Mouse (Mus musculus) stomach, embryonic 15.5 days (tissue): Measurements from ENCODE around the gene Mmp23. TPM values are rescaled to one million over a fixed set of nuclear protein-coding genes. Genes with fewer than 3 reads are reported as not detected.

Source experiments
- ATAC-seq: fragments of 200-750 bp; cut with Nextera tagmentation; 2 replicates; pipeline ENCODE4 v1.8.0; 2017; ENCODE audit warnings: low read depth, moderate number of reproducible peaks, moderate TSS enrichment; ENCODE audit not compliant: insufficient read depth, low FRiP score
- H3K27ac ChIP-seq: fragments of 300-500 bp; sonication (generic); 2 replicates; pipeline ENCODE4 v1.5.1; 2015; ENCODE audit warnings: mild to moderate bottlenecking, inconsistent platforms
- H3K27me3 ChIP-seq: fragments of 300-500 bp; sonication (generic); replicated peaks from 2 replicates; pipeline ENCODE4 v1.6.1; 2015; ENCODE audit warnings: inconsistent platforms
- H3K36me3 ChIP-seq: fragments of 300-500 bp; sonication (generic); 2 replicates; pipeline ENCODE4 v1.6.1; 2015; ENCODE audit warnings: inconsistent platforms
- H3K4me1 ChIP-seq: fragments of 300-500 bp; sonication (generic); 2 replicates; pipeline ENCODE4 v1.6.1; 2015; ENCODE audit warnings: inconsistent platforms
- H3K4me2 ChIP-seq: fragments of 300-500 bp; sonication (generic); 2 replicates; pipeline ENCODE4 v1.6.1; 2015; ENCODE audit warnings: mild to moderate bottlenecking, inconsistent platforms
- H3K4me3 ChIP-seq: fragments of 300-500 bp; sonication (generic); replicated peaks from 2 replicates; pipeline ENCODE4 v1.5.1; 2015; ENCODE audit warnings: inconsistent platforms
- H3K9ac ChIP-seq: fragments of 300-500 bp; sonication (generic); 2 replicates; pipeline ENCODE4 v1.6.1; 2015; ENCODE audit warnings: inconsistent platforms
- H3K9me3 ChIP-seq: fragments of 300-500 bp; sonication (generic); 2 replicates; pipeline ENCODE4 v1.6.1; 2016; ENCODE audit warnings: inconsistent platforms
- WGBS: fragments of 180-500 bp; shearing (Covaris S2); methylation state at CpG from one replicate; pipeline ENCODE4 v1.1.7; 2015; 5-methylcytosine and 5-hydroxymethylcytosine counted together
- polyA plus RNA-seq: library from polyadenylated mRNA; unstranded; fragments of >200 nt; fragmentation: Nextera tagmentation; extraction: Ambion mirVana; gene quantifications from 2 replicates; pipeline ENCODE4 v1.2.1, GENCODE M21; 2015

The Mmp23 gene
- polyA plus RNA-seq, 1 experiment from 2014 or later = 42.0 TPM

- no peak overlapping the region for H3K27ac ChIP-seq
- H3K27me3 ChIP-seq = no peaks in the 10 kb centered on the region
- no peak overlapping the region for H3K4me3 ChIP-seq
- ATAC-seq = no peak
- no peaks in the 10 kb centered on the region for H3K4me1 ChIP-seq
- 86% methylated on average over 5 of the region's 5 CpGs for WGBS
- no peak overlapping the region for H3K9ac ChIP-seq
- H3K9me3 ChIP-seq = no peaks in the 10 kb centered on the region
- peaks cover 44% of the 10 kb centered on the region for H3K36me3 ChIP-seq
- no peak overlapping the region for H3K4me2 ChIP-seq
Observed at GRCm38 (mm10) chr4:155618321-155618720, 34.9 kb downstream of the Mmp23 start.

GRCm38 (mm10) chr4:155613264-155613663 is 39.9 kb downstream of the Mmp23 start:
- H3K4me3 ChIP-seq = no peak overlapping the region
- H3K9me3 ChIP-seq = no peaks in the 10 kb centered on the region
- peaks cover 66% of the 10 kb centered on the region for H3K36me3 ChIP-seq
- no peak overlapping the region for H3K4me2 ChIP-seq
- no peak overlapping the region for H3K9ac ChIP-seq
- H3K27me3 ChIP-seq = no peaks in the 10 kb centered on the region
- 89% methylated on average over 3 of the region's 3 CpGs for WGBS
- no peak for ATAC-seq
- no peaks in the 10 kb centered on the region for H3K4me1 ChIP-seq
- no peak overlapping the region for H3K27ac ChIP-seq

GRCm38 (mm10) chr4:155611860-155612259 is 41.3 kb downstream of the Mmp23 start:
- no peaks in the 10 kb centered on the region for H3K4me1 ChIP-seq
- peaks cover 52% of the 10 kb centered on the region for H3K36me3 ChIP-seq
- no peak overlapping the region for H3K27ac ChIP-seq
- 92% methylated on average over 3 of the region's 3 CpGs for WGBS
- H3K4me2 ChIP-seq = no peak overlapping the region
- H3K4me3 ChIP-seq = no peak overlapping the region
- H3K27me3 ChIP-seq = no peaks in the 10 kb centered on the region
- ATAC-seq = no peak
- no peak overlapping the region for H3K9ac ChIP-seq
- H3K9me3 ChIP-seq = no peaks in the 10 kb centered on the region

GRCm38 (mm10) chr4:155606825-155607224 is 46.4 kb downstream of the Mmp23 start:
- Histone ChIP-seq H3K27ac (no peak overlapping the region), H3K9ac (no peak overlapping the region), H3K4me1 (peaks cover 5% of the 10 kb centered on the region; the same call in 1 of the 2 replicates), H3K27me3 (no peaks in the 10 kb centered on the region), H3K4me3 (no peak overlapping the region), H3K9me3 (no peaks in the 10 kb centered on the region), H3K36me3 (peaks cover 22% of the 10 kb centered on the region), H3K4me2 (no peak overlapping the region)
- no peak for ATAC-seq
- WGBS = 70% methylated on average over 2 of the region's 2 CpGs

GRCm38 (mm10) chr4:155605132-155605531 is 48.1 kb downstream of the Mmp23 start:
- Histone ChIP-seq H3K9ac (no peak overlapping the region), H3K4me3 (no peak overlapping the region), H3K27ac (no peak overlapping the region), H3K4me2 (no peak overlapping the region), H3K4me1 (peaks cover 5% of the 10 kb centered on the region; the same call in 1 of the 2 replicates), H3K9me3 (no peaks in the 10 kb centered on the region), H3K36me3 (peaks cover 10% of the 10 kb centered on the region; the same call in 1 of the 2 replicates), H3K27me3 (no peaks in the 10 kb centered on the region)
- 81% methylated on average over 4 of the region's 4 CpGs for WGBS
- ATAC-seq = no peak

- Histone ChIP-seq H3K4me1 (peaks cover 5% of the 10 kb centered on the region; the same call in 1 of the 2 replicates), H3K27ac (no peak overlapping the region), H3K27me3 (no peaks in the 10 kb centered on the region), H3K4me3 (no peak overlapping the region), H3K9me3 (no peaks in the 10 kb centered on the region), H3K9ac (no peak overlapping the region), H3K4me2 (no peak overlapping the region), H3K36me3 (no peaks in the 10 kb centered on the region; the same call in 1 of the 2 replicates)
- 86% methylated on average over 6 of the region's 6 CpGs for WGBS
- ATAC-seq = no peak
Observed at GRCm38 (mm10) chr4:155603801-155604200, 49.4 kb downstream of the Mmp23 start.

- Histone ChIP-seq H3K4me1 (peaks cover 5% of the 10 kb centered on the region; the same call in 1 of the 2 replicates), H3K36me3 (no peaks in the 10 kb centered on the region; the same call in 1 of the 2 replicates), H3K27me3 (no peaks in the 10 kb centered on the region), H3K4me2 (peak overlapping the region; percentile 87), H3K4me3 (peak overlapping the region; percentile 95; the same call in 1 of the 2 replicates), H3K9me3 (no peaks in the 10 kb centered on the region), H3K27ac (no peak overlapping the region), H3K9ac (no peak overlapping the region)
- WGBS = 92% methylated on average over 1 of the region's 1 CpGs
- ATAC-seq = no peak
Observed at GRCm38 (mm10) chr4:155602753-155603152, 50.4 kb downstream of the Mmp23 start.

GRCm38 (mm10) chr4:155601997-155602456 is 51.2 kb downstream of the Mmp23 start:
- Histone ChIP-seq H3K4me1 (peaks cover 5% of the 10 kb centered on the region; the same call in 1 of the 2 replicates), H3K36me3 (no peaks in the 10 kb centered on the region; the same call in 1 of the 2 replicates), H3K27me3 (no peaks in the 10 kb centered on the region), H3K4me3 (peak overlapping the region; percentile 95), H3K9me3 (no peaks in the 10 kb centered on the region), H3K27ac (peak overlapping the region; percentile 99), H3K4me2 (peak overlapping the region; percentile 87), H3K9ac (peak overlapping the region; percentile 90)
- ATAC-seq = peak; percentile 28; the same call in 1 of the 2 replicates
- WGBS = under 1% methylated on average over 31 of the region's 31 CpGs

- no peaks in the 10 kb centered on the region for H3K27me3 ChIP-seq
- peak within 1 kb of the TSS; percentile 90 for H3K9ac ChIP-seq
- ATAC-seq = peak; percentile 95
- WGBS = under 1% methylated on average over 65 of the region's 65 CpGs
- H3K9me3 ChIP-seq = no peaks in the 10 kb centered on the region
- H3K4me2 ChIP-seq = peak within 1 kb of the TSS; percentile 87
- peaks cover 5% of the 10 kb centered on the region; the same call in 1 of the 2 replicates for H3K4me1 ChIP-seq
- peak within 1 kb of the TSS; percentile 95 for H3K4me3 ChIP-seq
- H3K36me3 ChIP-seq = no peaks in the 10 kb centered on the region; the same call in 1 of the 2 replicates
- H3K27ac ChIP-seq = peak within 1 kb of the TSS; percentile 99
Observed at GRCm38 (mm10) chr4:155601091-155601996, 51.8 kb downstream of the Mmp23 start, which contains the start of gene Slc35e2. Gene Slc35e2, plus strand, starts transcription at chr4:155601416.

Other genes with a start within 250 kb of the Mmp23 start
- 1.5 and 2.1 TPM in 2 replicates for gene Cfap74, start 244.2 kb downstream of the Mmp23 start, polyA plus RNA-seq
- 0.28 and 0.46 TPM in 2 replicates for gene Tmem52, start 184.3 kb downstream of the Mmp23 start, polyA plus RNA-seq
- 446 and 447 TPM in 2 replicates for gene Gnb1, start 162.0 kb downstream of the Mmp23 start, polyA plus RNA-seq
- gene Nadk, start 91.0 kb downstream of the Mmp23 start, polyA plus RNA-seq = 79.7 and 83.2 TPM in 2 replicates
- 6.9 and 7.9 TPM in 2 replicates for gene Slc35e2, start 52.0 kb downstream of the Mmp23 start, polyA plus RNA-seq
- 56.7 and 59.8 TPM in 2 replicates for gene Cdk11b, start 28.5 kb downstream of the Mmp23 start, polyA plus RNA-seq
- gene Gm10563, start 8.0 kb downstream of the Mmp23 start, polyA plus RNA-seq = not detected in 2 replicates
- gene Mib2, start 15.8 kb upstream of the Mmp23 start, polyA plus RNA-seq = 23.3 and 24.1 TPM in 2 replicates
- gene Fndc10, start 41.0 kb upstream of the Mmp23 start, polyA plus RNA-seq = 9.0 and 10.0 TPM in 2 replicates
- gene Ssu72, start 51.4 kb upstream of the Mmp23 start, polyA plus RNA-seq = 141 and 152 TPM in 2 replicates
- 0.80 and 0.85 TPM in 2 replicates for gene Tmem240, start 81.4 kb upstream of the Mmp23 start, polyA plus RNA-seq
- gene Atad3a, start 107.7 kb upstream of the Mmp23 start, polyA plus RNA-seq = 110 and 114 TPM in 2 replicates
- 27.6 and 28.2 TPM in 2 replicates for gene Vwa1, start 121.3 kb upstream of the Mmp23 start, polyA plus RNA-seq
- gene Tmem88b, start 132.5 kb upstream of the Mmp23 start, polyA plus RNA-seq = 0.55 and 0.89 TPM in 2 replicates
- 0.22 TPM in 1 of 2 replicates, not detected in the other for gene Ankrd65, start 137.1 kb upstream of the Mmp23 start, polyA plus RNA-seq
- 195 and 219 TPM in 2 replicates for gene Mrpl20, start 149.5 kb upstream of the Mmp23 start, polyA plus RNA-seq
- 166 and 167 TPM in 2 replicates for gene Ccnl2, start 159.1 kb upstream of the Mmp23 start, polyA plus RNA-seq
- 138 and 157 TPM in 2 replicates for gene Aurkaip1, start 177.9 kb upstream of the Mmp23 start, polyA plus RNA-seq
- 110 and 121 TPM in 2 replicates for gene Mxra8, start 186.3 kb upstream of the Mmp23 start, polyA plus RNA-seq
- gene Dvl1, start 194.0 kb upstream of the Mmp23 start, polyA plus RNA-seq = 13.7 and 16.0 TPM in 2 replicates
- 0.30 and 0.50 TPM in 2 replicates for gene Tas1r3, start 210.0 kb upstream of the Mmp23 start, polyA plus RNA-seq
- 14.7 and 15.7 TPM in 2 replicates for gene Cptp, start 216.1 kb upstream of the Mmp23 start, polyA plus RNA-seq
- gene Ints11, start 216.2 kb upstream of the Mmp23 start, polyA plus RNA-seq = 59.7 and 60.7 TPM in 2 replicates
- 51.2 and 51.9 TPM in 2 replicates for gene Pusl1, start 238.4 kb upstream of the Mmp23 start, polyA plus RNA-seq
- 17.0 and 17.5 TPM in 2 replicates for gene Acap3, start 238.4 kb upstream of the Mmp23 start, polyA plus RNA-seq